Mouse (Mus musculus): ENCODE data around the gene Rpap3. TPM values are rescaled to one million over a fixed set of nuclear protein-coding genes. Genes with fewer than 3 reads are reported as not detected.
A peak's percentile ranks its signal among the peaks of the same experiment; 100 is the strongest.

The Rpap3 gene
- total RNA-seq, 2 experiments from 2014 or later: 28.7 to 43.5 TPM

GRCm38 (mm10) chr15:97664981-97665668 is 40.5 kb downstream of the Rpap3 start:
- no peak for ATAC-seq (replicated peaks; ENCODE audit: low FRiP score, low TSS enrichment, poor library complexity, severe bottlenecking)

GRCm38 (mm10) chr15:97663750-97664406 is 41.7 kb downstream of the Rpap3 start:
- peak; percentile 81 for ATAC-seq (replicated peaks; ENCODE audit: low FRiP score, low TSS enrichment, poor library complexity, severe bottlenecking)

GRCm38 (mm10) chr15:97658755-97659116 is 46.9 kb downstream of the Rpap3 start:
- ATAC-seq (replicated peaks; ENCODE audit: low FRiP score, low TSS enrichment, poor library complexity, severe bottlenecking): no peak

GRCm38 (mm10) chr15:97657856-97658754 is 47.5 kb downstream of the Rpap3 start:
- ATAC-seq (replicated peaks; ENCODE audit: low FRiP score, low TSS enrichment, poor library complexity, severe bottlenecking): no peak; the same call in 1 of the 2 replicates

GRCm38 (mm10) chr15:97657420-97657819 is 48.2 kb downstream of the Rpap3 start:
- ATAC-seq (replicated peaks; ENCODE audit: low FRiP score, low TSS enrichment, poor library complexity, severe bottlenecking): no peak

GRCm38 (mm10) chr15:97649726-97650125 is 55.9 kb downstream of the Rpap3 start:
- no peak for ATAC-seq (replicated peaks; ENCODE audit: low FRiP score, low TSS enrichment, poor library complexity, severe bottlenecking)

GRCm38 (mm10) chr15:97648176-97648575 is 57.4 kb downstream of the Rpap3 start:
- ATAC-seq (replicated peaks; ENCODE audit: low FRiP score, low TSS enrichment, poor library complexity, severe bottlenecking): no peak

- ATAC-seq (replicated peaks; ENCODE audit: low FRiP score, low TSS enrichment, poor library complexity, severe bottlenecking): no peak
These were observed 59.2 kb downstream of the Rpap3 start for GRCm38 (mm10) chr15:97646426-97646825.

- ATAC-seq (replicated peaks; ENCODE audit: low FRiP score, low TSS enrichment, poor library complexity, severe bottlenecking): no peak
These were observed 61.6 kb downstream of the Rpap3 start for GRCm38 (mm10) chr15:97643986-97644385.

Other genes with a start within 250 kb of the Rpap3 start
- gene Endou, start 25.5 kb upstream of the Rpap3 start, total RNA-seq (2014; fragmentation: Nextera tagmentation): 0.87 TPM in 1 of 2 replicates, not detected in the other
- gene Endou, start 25.5 kb upstream of the Rpap3 start, total RNA-seq (2017): not detected in 2 replicates
- 12.0 and 13.1 TPM in 2 replicates for gene Rapgef3, start 62.1 kb upstream of the Rpap3 start, total RNA-seq (2014; fragmentation: Nextera tagmentation)
- gene Rapgef3, start 62.1 kb upstream of the Rpap3 start, total RNA-seq (2017): 6.8 and 8.2 TPM in 2 replicates
- 91.5 and 112 TPM in 2 replicates for gene Slc48a1, start 72.7 kb upstream of the Rpap3 start, total RNA-seq (2014; fragmentation: Nextera tagmentation)
- 53.7 and 72.6 TPM in 2 replicates for gene Slc48a1, start 72.7 kb upstream of the Rpap3 start, total RNA-seq (2017)
- gene Hdac7, start 138.7 kb upstream of the Rpap3 start, total RNA-seq (2014; fragmentation: Nextera tagmentation): 129 and 194 TPM in 2 replicates
- 24.8 and 35.6 TPM in 2 replicates for gene Hdac7, start 138.7 kb upstream of the Rpap3 start, total RNA-seq (2017)
- 1.5 TPM in 1 of 2 replicates, not detected in the other for gene Vdr, start 204.8 kb upstream of the Rpap3 start, total RNA-seq (2014; fragmentation: Nextera tagmentation)
- 0.85 and 0.88 TPM in 2 replicates for gene Vdr, start 204.8 kb upstream of the Rpap3 start, total RNA-seq (2017)